Mouse (Mus musculus): ENCODE measurements around the gene Rbm4b. TPM values are rescaled to one million over a fixed set of nuclear protein-coding genes. Genes with fewer than 3 reads are reported as not detected.

Rbm4b gene
- polyA plus RNA-seq, 1 experiment from 2014 or later, result 41.6 TPM

- no peak overlapping the region for H3K9ac ChIP-seq (ENCODE audit: low read depth, low read length)
- ATAC-seq, result no peak
- H3K27ac ChIP-seq (ENCODE audit: low read length), result no peak overlapping the region
- WGBS, result 92% methylated on average over 2 of the region's 2 CpGs
- H3K4me2 ChIP-seq (ENCODE audit: low read depth, low read length), result no peak overlapping the region
- H3K4me1 ChIP-seq (ENCODE audit: control insufficient read depth, insufficient read depth, low read length), result 0 out of 2 replicates have a peak, but pooled peaks cover 11% of the 10 kb centered on the region
- H3K4me3 ChIP-seq (ENCODE audit: low read length), result no peak overlapping the region
- H3K36me3 ChIP-seq (ENCODE audit: control insufficient read depth, insufficient read depth, low read length), result peaks cover 22% of the 10 kb centered on the region
- no peaks in the 10 kb centered on the region for H3K9me3 ChIP-seq (ENCODE audit: control insufficient read depth, low read length)
- no peaks in the 10 kb centered on the region for H3K27me3 ChIP-seq (replicated peaks; ENCODE audit: control insufficient read depth, insufficient read depth, low read length)
Measured at GRCm38 (mm10) chr19:4786313-4786712, 30.0 kb downstream of the Rbm4b start.

GRCm38 (mm10) chr19:4793281-4793830 lies 37.1 kb downstream of the Rbm4b start:
- under 1% methylated on average over 16 of the region's 16 CpGs for WGBS
- peak; percentile 72 for ATAC-seq

GRCm38 (mm10) chr19:4793831-4794422 lies 37.6 kb downstream of the Rbm4b start, which contains the start of gene Rbm4:
Rbm4 (minus strand) TSS chr19:4793901.
- Histone ChIP-seq H3K27me3 (replicated peaks; ENCODE audit: control insufficient read depth, insufficient read depth, low read length) (no peaks in the 10 kb centered on the region), H3K4me1 (ENCODE audit: control insufficient read depth, insufficient read depth, low read length) (peaks cover 21% of the 10 kb centered on the region), H3K9me3 (ENCODE audit: control insufficient read depth, low read length) (no peaks in the 10 kb centered on the region), H3K27ac (ENCODE audit: low read length) (peak within 1 kb of the TSS; percentile 85), H3K36me3 (ENCODE audit: control insufficient read depth, insufficient read depth, low read length) (peaks cover 11% of the 10 kb centered on the region), H3K4me2 (ENCODE audit: low read depth, low read length) (peak within 1 kb of the TSS; percentile 76), H3K9ac (ENCODE audit: low read depth, low read length) (peak within 1 kb of the TSS; percentile 83), H3K4me3 (ENCODE audit: low read length) (peak within 1 kb of the TSS; percentile 77)
- ATAC-seq, result peak; percentile 99
- WGBS, result 0% methylated on average over 31 of the region's 31 CpGs

More at GRCm38 (mm10) chr19:4793281-4793830, 37.1 kb downstream of the Rbm4b start:
- Histone ChIP-seq H3K4me2 (ENCODE audit: low read depth, low read length) (peak overlapping the region; percentile 76), H3K9ac (ENCODE audit: low read depth, low read length) (peak overlapping the region; percentile 83), H3K36me3 (ENCODE audit: control insufficient read depth, insufficient read depth, low read length) (peaks cover 11% of the 10 kb centered on the region), H3K9me3 (ENCODE audit: control insufficient read depth, low read length) (no peaks in the 10 kb centered on the region), H3K4me1 (ENCODE audit: control insufficient read depth, insufficient read depth, low read length) (peaks cover 21% of the 10 kb centered on the region), H3K4me3 (ENCODE audit: low read length) (peak overlapping the region; percentile 77), H3K27me3 (replicated peaks; ENCODE audit: control insufficient read depth, insufficient read depth, low read length) (no peaks in the 10 kb centered on the region), H3K27ac (ENCODE audit: low read length) (peak overlapping the region; percentile 85)

- Histone ChIP-seq H3K4me3 (ENCODE audit: low read length) (no peak overlapping the region), H3K36me3 (ENCODE audit: control insufficient read depth, insufficient read depth, low read length) (peaks cover 14% of the 10 kb centered on the region), H3K4me2 (ENCODE audit: low read depth, low read length) (no peak overlapping the region), H3K9ac (ENCODE audit: low read depth, low read length) (no peak overlapping the region), H3K9me3 (ENCODE audit: control insufficient read depth, low read length) (no peaks in the 10 kb centered on the region), H3K4me1 (ENCODE audit: control insufficient read depth, insufficient read depth, low read length) (peaks cover 17% of the 10 kb centered on the region), H3K27me3 (replicated peaks; ENCODE audit: control insufficient read depth, insufficient read depth, low read length) (no peaks in the 10 kb centered on the region), H3K27ac (ENCODE audit: low read length) (no peak overlapping the region)
- no peak for ATAC-seq
- WGBS, result 53% methylated on average over 1 of the region's 1 CpGs
Measured at GRCm38 (mm10) chr19:4795929-4796328, 39.6 kb downstream of the Rbm4b start.

DNA sequence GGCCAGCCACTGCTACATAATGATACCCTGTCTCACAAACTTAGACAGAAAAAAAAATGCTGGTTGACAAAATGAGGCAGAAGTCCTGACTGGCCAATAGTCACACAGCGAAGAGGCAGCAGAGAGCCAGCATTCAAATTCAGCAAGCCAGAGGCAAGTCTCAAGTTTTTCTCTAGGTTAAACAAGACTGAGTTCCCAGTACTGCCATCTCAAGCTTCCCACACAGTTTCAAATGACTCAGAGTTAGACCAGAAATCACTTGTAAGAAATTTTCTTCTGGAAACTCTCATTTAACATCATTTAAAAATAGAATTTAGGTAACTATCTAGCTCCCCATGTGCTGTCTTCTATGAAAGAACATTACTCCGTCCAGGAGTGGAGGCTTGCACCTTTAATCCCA lies 41.5 kb downstream of the Rbm4b start:
- Histone ChIP-seq H3K9ac (ENCODE audit: low read depth, low read length) (no peak overlapping the region), H3K27me3 (replicated peaks; ENCODE audit: control insufficient read depth, insufficient read depth, low read length) (no peaks in the 10 kb centered on the region), H3K36me3 (ENCODE audit: control insufficient read depth, insufficient read depth, low read length) (peaks cover 29% of the 10 kb centered on the region), H3K4me1 (ENCODE audit: control insufficient read depth, insufficient read depth, low read length) (peaks cover 11% of the 10 kb centered on the region), H3K4me3 (ENCODE audit: low read length) (no peak overlapping the region), H3K9me3 (ENCODE audit: control insufficient read depth, low read length) (no peaks in the 10 kb centered on the region), H3K27ac (ENCODE audit: low read length) (no peak overlapping the region), H3K4me2 (ENCODE audit: low read depth, low read length) (no peak overlapping the region)
- 95% methylated on average over 2 of the region's 2 CpGs for WGBS
- no peak for ATAC-seq

DNA sequence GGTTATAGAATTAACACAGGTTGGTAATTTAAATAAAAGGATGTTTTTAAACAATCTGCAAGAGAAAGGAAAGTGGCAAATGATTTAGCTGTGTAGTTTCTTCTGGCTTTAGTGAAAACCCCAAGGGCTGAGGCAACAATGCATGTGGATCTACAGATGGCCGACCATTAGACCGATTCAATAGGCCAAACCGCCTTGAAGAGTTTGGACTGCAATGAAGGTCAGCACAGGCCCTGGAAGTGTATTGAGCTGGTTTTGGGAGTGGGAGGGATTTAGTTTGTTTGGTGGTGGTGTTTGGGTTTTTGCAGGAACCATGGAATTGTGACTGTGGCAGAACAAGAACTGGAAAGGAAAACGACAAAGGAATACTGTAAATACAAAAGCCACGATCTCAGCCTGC lies 42.8 kb downstream of the Rbm4b start:
- Histone ChIP-seq H3K36me3 (ENCODE audit: control insufficient read depth, insufficient read depth, low read length) (peaks cover 36% of the 10 kb centered on the region), H3K27ac (ENCODE audit: low read length) (no peak overlapping the region), H3K27me3 (replicated peaks; ENCODE audit: control insufficient read depth, insufficient read depth, low read length) (no peaks in the 10 kb centered on the region), H3K9me3 (ENCODE audit: control insufficient read depth, low read length) (no peaks in the 10 kb centered on the region), H3K4me2 (ENCODE audit: low read depth, low read length) (no peak overlapping the region), H3K9ac (ENCODE audit: low read depth, low read length) (no peak overlapping the region), H3K4me1 (ENCODE audit: control insufficient read depth, insufficient read depth, low read length) (peaks cover 16% of the 10 kb centered on the region), H3K4me3 (ENCODE audit: low read length) (no peak overlapping the region)
- no peak for ATAC-seq
- 93% methylated on average over 5 of the region's 5 CpGs for WGBS

DNA sequence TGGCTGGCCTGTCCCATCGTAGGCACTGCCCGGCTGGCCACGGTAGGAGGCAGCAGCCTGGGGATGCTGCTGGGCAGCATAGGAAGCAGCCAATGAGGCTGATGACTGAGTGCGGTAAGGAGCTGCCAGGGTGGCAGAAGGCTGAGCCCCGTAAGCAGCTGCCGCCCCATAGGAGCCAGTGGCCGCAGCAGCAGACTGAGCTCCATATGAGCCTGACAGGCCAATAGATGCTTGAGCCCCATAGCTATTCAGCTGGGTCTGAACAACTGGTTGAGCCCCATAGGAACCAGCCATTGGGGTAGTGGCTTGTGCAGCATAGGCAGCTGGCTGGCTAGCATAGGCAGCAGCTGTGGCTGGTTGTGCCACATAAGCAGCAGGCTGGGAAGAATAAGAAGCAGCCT lies 46.4 kb downstream of the Rbm4b start:
- H3K27me3 ChIP-seq (replicated peaks; ENCODE audit: control insufficient read depth, insufficient read depth, low read length), result no peaks in the 10 kb centered on the region
- no peak overlapping the region for H3K27ac ChIP-seq (ENCODE audit: low read length)
- no peak overlapping the region for H3K9ac ChIP-seq (ENCODE audit: low read depth, low read length)
- no peak overlapping the region for H3K4me2 ChIP-seq (ENCODE audit: low read depth, low read length)
- H3K4me1 ChIP-seq (ENCODE audit: control insufficient read depth, insufficient read depth, low read length), result peaks cover 11% of the 10 kb centered on the region; the same call in 1 of the 2 replicates
- 95% methylated on average over 7 of the region's 7 CpGs for WGBS
- no peak overlapping the region for H3K4me3 ChIP-seq (ENCODE audit: low read length)
- peaks cover 32% of the 10 kb centered on the region for H3K36me3 ChIP-seq (ENCODE audit: control insufficient read depth, insufficient read depth, low read length)
- ATAC-seq, result no peak
- H3K9me3 ChIP-seq (ENCODE audit: control insufficient read depth, low read length), result no peaks in the 10 kb centered on the region

GRCm38 (mm10) chr19:4803283-4803682 lies 47.0 kb downstream of the Rbm4b start:
- no peak overlapping the region for H3K4me2 ChIP-seq (ENCODE audit: low read depth, low read length)
- no peak overlapping the region for H3K9ac ChIP-seq (ENCODE audit: low read depth, low read length)
- ATAC-seq, result no peak
- WGBS, result 79% methylated on average over 10 of the region's 10 CpGs
- no peak overlapping the region for H3K27ac ChIP-seq (ENCODE audit: low read length)
- H3K9me3 ChIP-seq (ENCODE audit: control insufficient read depth, low read length), result no peaks in the 10 kb centered on the region
- H3K27me3 ChIP-seq (replicated peaks; ENCODE audit: control insufficient read depth, insufficient read depth, low read length), result no peaks in the 10 kb centered on the region
- H3K36me3 ChIP-seq (ENCODE audit: control insufficient read depth, insufficient read depth, low read length), result peaks cover 30% of the 10 kb centered on the region
- H3K4me3 ChIP-seq (ENCODE audit: low read length), result no peak overlapping the region
- peaks cover 13% of the 10 kb centered on the region; the same call in 1 of the 2 replicates for H3K4me1 ChIP-seq (ENCODE audit: control insufficient read depth, insufficient read depth, low read length)

DNA sequence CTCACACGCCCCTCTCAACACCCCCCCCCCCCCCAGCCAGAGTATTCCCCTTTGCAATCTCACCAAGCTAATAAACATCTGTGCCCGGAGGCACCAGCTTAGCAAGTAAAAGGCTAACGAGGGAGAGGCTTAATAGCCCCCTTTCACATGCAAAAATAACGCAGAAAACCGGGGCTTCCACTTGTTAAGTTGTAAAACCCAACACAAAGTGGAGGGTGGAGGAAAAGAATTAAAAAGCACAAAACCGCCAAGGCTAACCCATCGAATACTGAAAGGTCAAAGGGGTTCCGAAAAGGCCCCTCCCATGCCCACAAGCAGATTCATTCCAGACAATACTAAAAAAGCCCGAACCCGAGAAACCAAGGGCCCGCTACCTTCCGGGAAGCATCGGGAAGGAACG lies 54.0 kb downstream of the Rbm4b start:
- ATAC-seq, result no peak
- Histone ChIP-seq H3K4me3 (ENCODE audit: low read length) (peak overlapping the region; percentile 96), H3K27ac (ENCODE audit: low read length) (peak overlapping the region; percentile 96; the same call in 1 of the 2 replicates), H3K9ac (ENCODE audit: low read depth, low read length) (peak overlapping the region; percentile 87), H3K4me1 (ENCODE audit: control insufficient read depth, insufficient read depth, low read length) (peaks cover 20% of the 10 kb centered on the region), H3K27me3 (replicated peaks; ENCODE audit: control insufficient read depth, insufficient read depth, low read length) (no peaks in the 10 kb centered on the region), H3K9me3 (ENCODE audit: control insufficient read depth, low read length) (no peaks in the 10 kb centered on the region), H3K36me3 (ENCODE audit: control insufficient read depth, insufficient read depth, low read length) (no peaks in the 10 kb centered on the region), H3K4me2 (ENCODE audit: low read depth, low read length) (peak overlapping the region; percentile 86)
- 0% methylated on average over 14 of the region's 14 CpGs for WGBS
